Mouse (Mus musculus): ENCODE results near the gene Dmxl2. TPM values are rescaled to one million over a fixed set of nuclear protein-coding genes. Genes with fewer than 3 reads are reported as not detected.

Gene Dmxl2
- total and polyA plus RNA-seq, 3 experiments: 6.1 to 238 (median 9.1) TPM

DNA sequence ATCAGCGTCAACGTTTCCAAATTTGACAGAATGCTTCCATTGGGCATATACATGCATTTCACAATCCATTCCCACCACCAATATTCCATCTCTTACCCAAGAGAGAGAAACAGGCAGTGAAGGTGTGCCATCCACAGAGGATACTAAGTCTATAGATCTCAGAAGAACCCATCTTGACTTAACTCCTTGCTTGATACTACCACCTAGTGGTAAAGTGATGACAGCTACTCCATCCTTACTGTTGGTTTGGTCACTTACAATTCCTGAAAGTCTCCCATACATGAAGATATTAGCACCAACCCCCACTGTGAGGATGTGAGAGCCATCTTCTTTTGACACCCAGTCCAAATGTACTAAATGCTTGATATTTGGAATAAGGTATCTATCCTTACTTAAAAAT, 85.2 kb downstream of the Dmxl2 start:
- H3K27ac ChIP-seq (ENCODE audit: control insufficient read depth, low read depth, low read length): no peak overlapping the region
- H3K9ac ChIP-seq (ENCODE audit: control insufficient read depth, low read depth, low read length, poor library complexity, severe bottlenecking): no peak overlapping the region
- no peaks in the 10 kb centered on the region for H3K27me3 ChIP-seq (ENCODE audit: control insufficient read depth in 1 of 2, insufficient read depth in 2 of 2, low read length in 2 of 2)
- H3K36me3 ChIP-seq (ENCODE audit: control insufficient read depth in 1 of 2, insufficient read depth in 2 of 2, low read length in 2 of 2): no peaks in the 10 kb centered on the region; a peak in 1 of 4 replicates
- peak; percentile 35 for DNase-seq (ENCODE audit: low read depth, low spot score)
- no peak overlapping the region for H3K4me3 ChIP-seq (ENCODE audit: control insufficient read depth in 1 of 2, insufficient read depth in 1 of 2, low read depth in 2 of 2, low read length in 2 of 2)
- H3K9me3 ChIP-seq (replicated peaks; ENCODE audit: insufficient read depth, low read length): no peaks in the 10 kb centered on the region
- H3K79me2 ChIP-seq (ENCODE audit: control insufficient read depth, insufficient read depth, low read length, poor library complexity): no peaks in the 10 kb centered on the region
- TF ChIP-seq MYB (IDR thresholded peaks at IDR 0.05; ENCODE audit: low read depth, low read length) (no peak), CTCF (IDR thresholded peaks at IDR 0.05 in 2 of 3, conservative IDR thresholded peaks at IDR 0.05 in 1 of 3; ENCODE audit: control insufficient read depth in 1 of 3, insufficient read depth in 1 of 3, low read depth in 2 of 3, low read length in 3 of 3, poor library complexity in 1 of 3, severe bottlenecking in 1 of 3) (peak in 2 of 3 experiments; percentile 31 to 55; a peak in 3 of 6 replicates), RAD21 (IDR thresholded peaks at IDR 0.05; ENCODE audit: low read depth, low read length) (peak; percentile 46), SMC3 (IDR thresholded peaks at IDR 0.05; ENCODE audit: low read depth, low read length) (peak; percentile 40)
- no peaks in the 10 kb centered on the region; a peak in 1 of 4 replicates for H3K4me1 ChIP-seq (ENCODE audit: control insufficient read depth in 1 of 2, insufficient read depth in 2 of 2, low read length in 2 of 2)

DNA sequence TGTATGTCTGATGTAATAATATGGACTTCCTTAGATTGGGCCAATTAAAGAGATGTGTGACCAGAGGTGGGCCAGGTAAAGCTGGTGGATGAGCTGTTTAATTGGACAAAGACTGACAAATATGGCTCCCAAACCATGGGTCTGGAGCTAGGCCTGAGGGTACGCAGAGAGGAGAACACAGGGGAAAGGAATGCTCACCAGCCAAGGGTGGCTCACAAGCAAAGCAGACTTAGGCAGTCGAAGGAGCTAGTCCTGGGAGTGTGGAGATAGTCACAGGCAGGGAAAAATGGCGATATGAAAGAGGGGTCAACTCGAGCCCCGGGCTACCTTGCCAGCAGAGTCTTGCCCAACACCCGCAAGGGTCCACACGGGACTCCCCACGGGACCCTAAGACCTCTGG, 144.7 kb downstream of the Dmxl2 start:
- H3K9ac ChIP-seq (ENCODE audit: control insufficient read depth, low read depth, low read length, poor library complexity, severe bottlenecking): no peak overlapping the region
- no peak for DNase-seq (ENCODE audit: low read depth, low spot score)
- no peaks in the 10 kb centered on the region for H3K4me1 ChIP-seq (ENCODE audit: control insufficient read depth in 1 of 2, insufficient read depth in 2 of 2, low read length in 2 of 2)
- H3K27me3 ChIP-seq (ENCODE audit: control insufficient read depth in 1 of 2, insufficient read depth in 2 of 2, low read length in 2 of 2): no peaks in the 10 kb centered on the region
- H3K79me2 ChIP-seq (ENCODE audit: control insufficient read depth, insufficient read depth, low read length, poor library complexity): no peaks in the 10 kb centered on the region
- no peaks in the 10 kb centered on the region for H3K36me3 ChIP-seq (ENCODE audit: control insufficient read depth in 1 of 2, insufficient read depth in 2 of 2, low read length in 2 of 2)
- no peak overlapping the region for H3K4me3 ChIP-seq (ENCODE audit: control insufficient read depth in 1 of 2, insufficient read depth in 1 of 2, low read depth in 2 of 2, low read length in 2 of 2)
- no peaks in the 10 kb centered on the region for H3K9me3 ChIP-seq (replicated peaks; ENCODE audit: insufficient read depth, low read length)
- TF ChIP-seq TBP (IDR thresholded peaks at IDR 0.05; ENCODE audit: low read depth, low read length): no peak
- TF ChIP-seq SMC3 (IDR thresholded peaks at IDR 0.05; ENCODE audit: low read depth, low read length): no peak
- no peak for TF ChIP-seq MAX (IDR thresholded peaks at IDR 0.05; ENCODE audit: low read length)
- no peak for TF ChIP-seq POLR2A (IDR thresholded peaks at IDR 0.05; ENCODE audit: control insufficient read depth in 1 of 2, insufficient read depth in 1 of 2, low read depth in 1 of 2, low read length in 2 of 2, poor library complexity in 1 of 2)
- TF ChIP-seq CHD2 (IDR thresholded peaks at IDR 0.05; ENCODE audit: low read length): no peak
- TF ChIP-seq JUND (IDR thresholded peaks at IDR 0.05; ENCODE audit: low read depth, low read length): no peak
- TF ChIP-seq HCFC1 (IDR thresholded peaks at IDR 0.05; ENCODE audit: low read depth, low read length): no peak
- no peak for TF ChIP-seq UBTF (IDR thresholded peaks at IDR 0.05; ENCODE audit: borderline replicate concordance, insufficient read depth, low read depth, low read length)
- no peak for TF ChIP-seq CTCF (IDR thresholded peaks at IDR 0.05 in 2 of 3, conservative IDR thresholded peaks at IDR 0.05 in 1 of 3; ENCODE audit: control insufficient read depth in 1 of 3, insufficient read depth in 1 of 3, low read depth in 2 of 3, low read length in 3 of 3, poor library complexity in 1 of 3, severe bottlenecking in 1 of 3)
- no peak for TF ChIP-seq MYC (IDR thresholded peaks at IDR 0.05; ENCODE audit: low read depth, low read length)
- no peak for TF ChIP-seq MAFK (IDR thresholded peaks at IDR 0.05; ENCODE audit: borderline replicate concordance, low read depth, low read length)
- no peak for TF ChIP-seq GATA1 (IDR thresholded peaks at IDR 0.05; ENCODE audit: low read depth, low read length)
- TF ChIP-seq MYB (IDR thresholded peaks at IDR 0.05; ENCODE audit: low read depth, low read length): no peak
- TF ChIP-seq ZNF384 (IDR thresholded peaks at IDR 0.05; ENCODE audit: low read depth, low read length): no peak
- TF ChIP-seq ZC3H11A (IDR thresholded peaks at IDR 0.05; ENCODE audit: low read depth, low read length): no peak
- no peak for TF ChIP-seq MXI1 (IDR thresholded peaks at IDR 0.05; ENCODE audit: low read depth, low read length)
- no peak for TF ChIP-seq RAD21 (IDR thresholded peaks at IDR 0.05; ENCODE audit: low read depth, low read length)
- no peak for TF ChIP-seq TCF12 (IDR thresholded peaks at IDR 0.05; ENCODE audit: low read depth, low read length)
- TF ChIP-seq ELF1 (IDR thresholded peaks at IDR 0.05; ENCODE audit: low read depth, low read length): no peak
- H3K27ac ChIP-seq (ENCODE audit: control insufficient read depth, low read depth, low read length): no peak overlapping the region

All from MEL (cell line).